Mouse (Mus musculus) E14TG2a.4 (cell line): ENCODE results near the gene Smap1.
"Not testable (repeated sequence)": the region's sequence is repeated elsewhere in the genome, so short reads cannot be mapped to it uniquely, and the experiment has no call there.

ENCODE experiments used
- H3K27me3 ChIP-seq: 2 replicates; pipeline ENCODE4 v1.6.1; 2014; ENCODE audit warnings: low read length, control low read depth; ENCODE audit not compliant: insufficient read depth
- H3K36me3 ChIP-seq: 2 replicates; pipeline ENCODE4 v1.6.1; 2014; ENCODE audit warnings: low read length, control low read depth; ENCODE audit not compliant: insufficient read depth
- H3K4me1 ChIP-seq: replicated peaks from 2 replicates; pipeline ENCODE4 v1.6.1; 2014; ENCODE audit warnings: low read depth, low read length, control low read depth
- H3K4me3 ChIP-seq: replicated peaks from 2 replicates; pipeline ENCODE4 v1.5.1; 2014; ENCODE audit warnings: mild to moderate bottlenecking, low read length
- H3K9me3 ChIP-seq: 2 replicates; pipeline ENCODE4 v1.6.1; 2014; ENCODE audit warnings: low read length, control low read depth
- CTCF ChIP-seq: conservative IDR thresholded peaks from 2 replicates; pipeline ENCODE4 v1.5.1; 2014; ENCODE audit warnings: low read length
- NANOG ChIP-seq: IDR thresholded peaks from 2 replicates; pipeline ENCODE4 v1.6.1; 2014; ENCODE audit warnings: borderline replicate concordance, low read length, mixed read lengths
- POU5F1 ChIP-seq: IDR thresholded peaks from 2 replicates; pipeline ENCODE4 v1.6.1; 2014; ENCODE audit warnings: low read length, borderline replicate concordance

Smap1 gene

DNA sequence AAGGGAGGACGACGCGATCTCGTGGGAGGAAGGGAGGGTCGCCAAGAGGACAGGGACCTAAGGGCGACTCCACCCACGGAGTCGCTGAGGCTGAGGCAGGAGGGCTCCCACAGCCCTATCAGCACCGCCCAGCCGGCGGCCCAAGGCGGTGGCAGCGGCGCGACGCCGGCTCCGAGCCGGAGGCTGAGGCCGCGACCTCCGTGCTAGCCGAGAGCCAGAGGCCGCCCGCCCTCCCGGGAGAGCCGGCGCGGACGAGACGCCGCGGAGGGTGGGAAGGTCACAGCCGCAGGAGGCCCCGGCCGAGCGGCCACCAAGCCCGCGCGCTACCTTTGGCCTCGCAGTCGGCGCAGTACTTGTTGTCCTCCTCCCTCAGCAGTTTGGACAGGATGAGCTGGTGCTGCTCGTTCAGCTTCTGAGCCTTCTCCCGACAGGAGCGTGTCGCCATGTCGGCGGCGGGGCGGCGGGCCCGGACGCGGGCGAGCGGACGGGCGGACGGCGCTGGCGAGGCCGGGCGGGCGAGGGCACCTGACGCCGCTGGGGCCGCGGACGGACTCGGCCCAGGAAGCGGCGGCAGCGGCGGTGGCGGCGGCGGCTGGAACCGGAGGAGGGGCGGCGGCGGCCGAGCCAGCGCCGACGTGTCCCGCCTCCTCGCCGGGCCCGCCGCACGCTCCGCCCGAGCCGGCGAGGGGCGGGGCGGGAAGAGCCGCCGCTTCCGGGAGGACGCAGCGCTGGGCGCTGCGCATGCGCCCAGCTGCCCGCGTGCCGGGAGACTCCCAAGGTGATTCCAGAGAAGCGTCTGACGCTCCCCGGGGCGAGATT lies at the start of gene Smap1:
Gene Smap1 (minus strand): TSS at position 607 of the 819 bp plus-strand sequence.
- peaks cover 14% of the 10 kb centered on the region for H3K4me1 ChIP-seq
- H3K4me3 ChIP-seq, result peak within 1 kb of the TSS; percentile 89
- peaks cover 23% of the 10 kb centered on the region for H3K27me3 ChIP-seq
- no peak for TF ChIP-seq POU5F1
- no peak for TF ChIP-seq CTCF
- TF ChIP-seq NANOG, result no peak
- no peaks in the 10 kb centered on the region for H3K36me3 ChIP-seq
- H3K9me3 ChIP-seq, result no peaks in the 10 kb centered on the region; the same call in 1 of the 2 replicates

- H3K27me3 ChIP-seq, H3K36me3 ChIP-seq, H3K4me3 ChIP-seq, H3K9me3 ChIP-seq: not testable (repeated sequence)
- peaks cover 54% of the 10 kb centered on the region for H3K4me1 ChIP-seq
- 0 out of 2 replicates have a peak, but pooled peaks have one; percentile 9 for TF ChIP-seq NANOG
Measured at GRCm38 (mm10) chr1:23971159-23971558, 49.0 kb upstream of the Smap1 start.

DNA sequence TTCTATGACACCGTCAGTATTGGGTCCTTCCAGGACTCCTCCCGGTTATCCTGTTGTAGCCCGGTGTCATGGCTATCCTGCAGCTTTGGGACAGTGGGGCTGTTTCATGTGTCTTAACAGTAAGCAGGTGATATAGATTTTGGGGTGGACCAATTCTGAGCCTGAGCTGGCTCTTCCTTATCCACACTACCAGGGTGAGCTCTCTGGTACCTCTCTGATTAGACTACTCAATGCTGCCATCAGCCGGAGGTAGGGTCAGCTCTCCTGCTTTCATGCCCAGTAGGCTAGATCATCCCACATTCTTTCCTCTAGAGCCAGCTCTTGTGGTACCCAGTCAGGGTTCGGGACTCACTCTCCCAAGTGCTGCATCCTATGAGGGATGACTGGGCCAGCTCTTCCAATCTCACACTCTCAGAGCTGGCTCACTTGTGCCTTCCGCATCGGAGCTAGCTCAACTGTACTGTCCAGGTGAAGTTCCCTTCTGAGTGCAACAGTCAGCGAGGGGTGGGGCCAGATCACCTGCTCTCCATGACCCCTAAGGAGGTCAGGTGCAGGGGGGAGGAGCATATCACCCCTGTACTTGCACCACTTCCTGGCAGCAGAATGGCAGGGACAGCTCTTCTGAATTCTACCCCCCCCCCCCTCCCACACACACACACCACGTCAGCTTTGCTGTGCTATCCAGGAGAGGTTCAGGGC lies 46.1 kb upstream of the Smap1 start:
- no peaks in the 10 kb centered on the region for H3K27me3 ChIP-seq
- H3K4me1 ChIP-seq, result peaks cover 51% of the 10 kb centered on the region
- H3K36me3 ChIP-seq, result no peaks in the 10 kb centered on the region
- no peak for TF ChIP-seq NANOG
- peak overlapping the region; percentile 53 for H3K4me3 ChIP-seq
- H3K9me3 ChIP-seq, result no peaks in the 10 kb centered on the region

- TF ChIP-seq NANOG (no peak), POU5F1 (no peak), CTCF (no peak)
- no peaks in the 10 kb centered on the region for H3K36me3 ChIP-seq
- H3K4me1 ChIP-seq, result peaks cover 50% of the 10 kb centered on the region
- no peaks in the 10 kb centered on the region for H3K9me3 ChIP-seq
- no peak overlapping the region for H3K4me3 ChIP-seq
- H3K27me3 ChIP-seq, result no peaks in the 10 kb centered on the region
Measured at GRCm38 (mm10) chr1:23966226-23966625, 44.1 kb upstream of the Smap1 start.

- no peaks in the 10 kb centered on the region; the same call in 1 of the 2 replicates for H3K27me3 ChIP-seq
- H3K4me3 ChIP-seq, result peak overlapping the region; percentile 74
- no peaks in the 10 kb centered on the region for H3K9me3 ChIP-seq
- H3K4me1 ChIP-seq, result peaks cover 31% of the 10 kb centered on the region
- 0 out of 2 replicates have a peak, but pooled peaks have one; percentile 1 for TF ChIP-seq CTCF
- no peak for TF ChIP-seq POU5F1
- 0 out of 2 replicates have a peak, but pooled peaks have one; percentile 17 for TF ChIP-seq NANOG
- no peaks in the 10 kb centered on the region for H3K36me3 ChIP-seq
Measured at GRCm38 (mm10) chr1:23959415-23959732, 37.3 kb upstream of the Smap1 start.

- no peak for TF ChIP-seq NANOG
- no peak for TF ChIP-seq POU5F1
- no peak for TF ChIP-seq CTCF
- H3K4me3 ChIP-seq, result peak overlapping the region; percentile 74
- H3K4me1 ChIP-seq, result peaks cover 31% of the 10 kb centered on the region
- no peaks in the 10 kb centered on the region for H3K36me3 ChIP-seq
- H3K27me3 ChIP-seq, result peaks cover under 1% of the 10 kb centered on the region
- no peaks in the 10 kb centered on the region for H3K9me3 ChIP-seq
Measured at GRCm38 (mm10) chr1:23958668-23959414, 36.7 kb upstream of the Smap1 start.

DNA sequence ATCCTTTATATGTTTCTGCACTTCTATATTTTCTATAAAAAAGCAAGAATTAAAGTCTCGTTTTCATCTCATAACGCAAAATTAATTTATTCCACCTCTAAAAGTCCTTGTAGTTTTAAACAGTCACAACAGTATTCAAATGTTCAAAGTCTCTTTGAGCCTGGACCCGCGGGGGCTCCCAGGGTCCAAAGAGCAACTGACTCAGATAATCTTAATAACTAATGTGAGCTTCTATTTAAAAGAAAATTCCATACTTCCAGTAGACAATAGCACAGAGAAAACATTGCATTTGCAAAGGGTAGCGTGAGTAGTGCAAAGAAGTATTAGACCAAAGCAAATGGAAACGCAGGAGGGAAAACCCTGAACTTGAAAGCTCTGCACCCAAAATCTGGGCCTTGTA lies 36.0 kb upstream of the Smap1 start:
- no peak for TF ChIP-seq POU5F1
- no peak for TF ChIP-seq CTCF
- TF ChIP-seq NANOG, result no peak
- H3K4me1 ChIP-seq, result peaks cover 28% of the 10 kb centered on the region
- no peaks in the 10 kb centered on the region for H3K36me3 ChIP-seq
- H3K9me3 ChIP-seq, result no peaks in the 10 kb centered on the region
- H3K27me3 ChIP-seq, result peaks cover 4% of the 10 kb centered on the region
- no peak overlapping the region for H3K4me3 ChIP-seq

GRCm38 (mm10) chr1:23955539-23955938 lies 33.4 kb upstream of the Smap1 start:
- Histone ChIP-seq H3K9me3 (no peaks in the 10 kb centered on the region), H3K4me3 (no peak overlapping the region), H3K4me1 (peaks cover 18% of the 10 kb centered on the region), H3K36me3 (no peaks in the 10 kb centered on the region), H3K27me3 (peaks cover 4% of the 10 kb centered on the region)
- TF ChIP-seq NANOG, result no peak
- no peak for TF ChIP-seq CTCF
- TF ChIP-seq POU5F1, result no peak
